Mouse (Mus musculus): ENCODE measurements around the gene Nup214. TPM values are rescaled to one million over a fixed set of nuclear protein-coding genes. Genes with fewer than 3 reads are reported as not detected.
A peak's percentile ranks its signal among the peaks of the same experiment; 100 is the strongest.

The Nup214 gene
- total RNA-seq, 2 experiments from 2014 or later: 71.1 to 86.6 TPM

DNA sequence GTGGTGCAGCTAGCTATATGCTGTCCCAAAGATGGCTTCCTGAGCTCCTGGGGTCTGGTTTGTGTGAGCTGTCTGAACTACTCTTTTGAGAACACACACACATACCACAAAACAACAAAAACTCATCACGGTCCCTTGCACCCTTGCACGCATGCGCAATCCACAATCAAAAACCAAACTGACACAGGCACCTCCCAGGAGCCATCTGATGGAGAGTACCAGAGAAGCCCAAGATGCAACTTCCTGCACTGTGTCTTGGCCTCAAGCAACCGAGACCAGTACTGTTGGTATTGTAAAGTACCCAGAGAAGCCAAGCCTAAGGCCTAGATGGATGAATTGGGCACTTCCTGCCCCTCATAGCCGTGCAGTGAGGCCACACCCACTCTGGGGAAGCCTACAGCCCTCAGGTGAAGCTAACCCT, 91.1 kb downstream of the Nup214 start:
- DNase-seq (ENCODE audit: low spot score in 2 of 2): no peak

GRCm38 (mm10) chr2:32066005-32066404, 91.8 kb downstream of the Nup214 start:
- no peak for DNase-seq (ENCODE audit: low spot score in 2 of 2)

DNA sequence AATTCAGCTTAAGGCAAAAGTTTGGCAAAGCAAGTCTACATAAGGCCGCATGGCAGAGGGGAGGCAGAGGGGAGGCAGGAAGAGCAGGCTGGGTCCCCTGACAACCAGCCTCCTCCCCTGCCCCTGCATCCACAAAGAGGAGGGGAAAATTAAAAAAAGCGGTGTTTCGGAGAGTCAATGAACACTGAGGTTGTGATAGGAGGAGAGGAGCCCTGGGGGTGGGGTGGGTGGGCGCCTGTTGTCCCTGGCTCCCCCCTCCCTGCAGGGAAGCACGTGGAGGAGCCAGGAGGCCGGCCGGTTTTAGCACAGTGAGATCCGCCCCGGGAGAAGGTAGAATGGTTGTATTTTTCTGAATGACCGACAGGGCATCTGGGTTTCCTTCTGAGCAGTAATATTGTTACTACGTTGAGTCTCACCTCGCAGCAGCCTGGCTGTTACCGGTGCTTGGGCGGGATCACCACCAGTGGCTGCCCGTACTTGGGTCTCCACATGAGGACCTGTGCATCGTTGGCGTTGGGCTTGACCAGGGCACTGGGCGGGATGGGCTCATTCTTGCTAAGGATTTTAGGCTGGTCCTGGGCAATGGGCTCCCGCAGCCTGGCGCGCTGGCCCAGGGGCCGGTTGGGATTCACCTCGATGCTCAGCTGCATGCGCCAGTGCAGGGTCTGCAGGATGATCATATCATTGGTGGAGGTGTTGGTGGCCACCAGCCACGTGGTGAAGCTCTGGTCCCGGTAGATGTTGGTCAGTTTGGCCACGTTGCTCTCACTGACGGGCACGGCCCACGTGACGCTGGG, 94.8 kb downstream of the Nup214 start:
- DNase-seq (ENCODE audit: low spot score in 2 of 2): no peak

DNA sequence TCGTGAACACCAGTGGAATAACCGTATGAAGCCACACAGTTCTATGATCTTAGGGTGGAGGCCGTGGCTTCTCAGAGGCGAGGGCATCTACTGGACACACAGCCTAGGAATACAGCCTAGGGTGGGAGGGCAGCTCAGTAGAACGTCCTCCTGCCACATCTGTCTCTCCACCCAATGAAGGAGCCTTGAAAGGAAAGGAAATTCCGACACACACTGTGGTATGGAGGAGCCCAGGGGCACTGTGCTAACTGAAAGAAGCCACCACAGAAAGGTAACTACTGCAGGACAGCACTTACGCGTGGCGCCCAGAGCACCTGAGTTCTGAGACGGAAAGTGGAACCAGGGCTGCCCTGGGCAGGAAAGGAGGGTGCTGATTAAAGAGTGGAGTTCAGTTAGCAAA, 96.5 kb downstream of the Nup214 start:
- no peak for DNase-seq (ENCODE audit: low spot score in 2 of 2)

DNA sequence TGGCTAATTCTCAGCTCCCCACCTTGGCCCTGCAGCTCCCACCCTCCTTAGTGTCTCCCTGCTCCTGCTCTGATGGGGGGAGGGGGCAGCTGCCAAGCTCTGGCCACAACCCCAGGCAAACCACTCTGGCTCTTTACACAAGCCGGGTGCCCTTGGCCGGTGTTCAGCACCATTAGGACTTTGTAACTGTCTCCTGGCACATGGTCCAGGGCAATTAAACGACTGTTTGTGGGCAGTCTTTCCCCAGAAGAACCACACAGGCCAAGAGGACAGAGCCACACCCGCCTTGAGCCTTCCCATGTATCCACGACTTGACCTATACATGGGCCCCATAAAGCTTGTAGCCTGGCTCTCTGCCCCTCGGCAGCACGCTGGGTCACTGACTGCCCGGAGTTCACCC, 100.2 kb downstream of the Nup214 start:
- DNase-seq (ENCODE audit: low spot score in 2 of 2): no peak

GRCm38 (mm10) chr2:32075368-32075767, 101.1 kb downstream of the Nup214 start:
- DNase-seq (ENCODE audit: low spot score in 2 of 2): no peak

DNA sequence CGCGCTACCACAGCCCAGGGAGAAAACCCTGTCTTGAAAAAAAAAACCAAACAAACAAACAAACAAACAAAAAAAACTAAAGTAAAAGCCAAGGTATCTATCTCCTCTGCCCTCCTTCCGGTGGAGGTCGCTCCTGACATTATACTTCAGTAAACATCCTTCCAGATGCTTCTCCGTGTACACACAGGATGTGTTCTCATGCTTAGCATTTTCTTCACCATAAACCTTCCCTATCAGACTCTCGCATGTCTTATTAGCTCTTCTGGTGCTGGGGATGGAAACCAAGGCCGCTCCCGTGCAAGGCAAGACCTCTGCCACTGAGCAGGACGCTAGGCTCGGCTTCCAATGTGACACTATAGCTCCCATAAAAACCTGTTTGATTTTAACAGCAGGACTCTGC, 103.5 kb downstream of the Nup214 start:
- DNase-seq (ENCODE audit: low spot score in 2 of 2): no peak

- DNase-seq (ENCODE audit: low spot score in 2 of 2): no peak
Observed at GRCm38 (mm10) chr2:32078522-32078921, 104.3 kb downstream of the Nup214 start.

DNA sequence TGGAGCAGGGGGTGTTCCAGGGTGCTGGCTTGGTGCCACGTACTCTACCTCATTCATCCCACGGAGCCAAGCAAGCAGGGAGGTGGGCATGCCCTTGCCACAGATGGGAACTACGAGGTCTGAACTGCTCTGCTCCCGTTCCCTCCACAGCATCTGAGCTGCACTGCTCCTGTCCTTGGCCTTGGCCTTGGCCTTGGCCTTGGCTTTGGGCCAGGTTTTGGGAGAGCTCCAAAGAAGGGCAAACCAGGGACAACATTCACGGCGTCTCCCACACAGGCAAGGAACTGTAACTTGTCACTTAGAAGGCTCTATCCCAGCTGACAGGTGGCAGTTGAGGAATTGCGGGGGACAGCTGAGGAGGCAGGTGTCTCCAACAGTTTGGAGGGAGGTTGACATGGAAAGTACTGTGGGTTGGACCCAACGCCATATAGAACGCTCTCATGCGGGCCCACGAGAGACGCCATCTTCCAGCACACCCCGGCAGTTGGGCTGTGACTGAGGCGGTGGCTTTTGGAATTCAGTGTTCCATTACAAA, 105.0 kb downstream of the Nup214 start:
- DNase-seq (ENCODE audit: low spot score in 2 of 2): peak in 1 of 2 experiments; percentile 18

DNA sequence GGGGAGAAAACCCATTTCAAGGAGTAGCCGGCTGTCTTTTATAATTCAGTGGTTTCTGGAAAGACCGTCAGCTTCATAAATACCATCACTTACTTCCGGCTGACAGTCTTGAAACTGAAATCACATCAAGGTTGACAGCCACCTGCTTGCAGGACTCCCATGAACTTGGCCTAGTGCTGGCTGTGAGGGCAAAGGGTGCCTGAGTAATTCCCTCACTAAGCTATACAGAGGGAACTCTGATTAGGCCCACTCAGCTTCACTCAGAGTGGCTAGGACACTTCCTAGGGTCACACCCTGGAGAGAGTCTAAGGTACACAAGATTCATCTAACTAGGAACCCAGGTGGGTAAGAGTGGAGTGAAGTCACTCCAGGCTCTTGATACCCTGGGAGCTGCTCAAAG, 106.4 kb downstream of the Nup214 start:
- DNase-seq (ENCODE audit: low spot score in 2 of 2): no peak

- no peak for DNase-seq (ENCODE audit: low spot score in 2 of 2)
Observed at GRCm38 (mm10) chr2:32081296-32081929, 107.2 kb downstream of the Nup214 start.

DNA sequence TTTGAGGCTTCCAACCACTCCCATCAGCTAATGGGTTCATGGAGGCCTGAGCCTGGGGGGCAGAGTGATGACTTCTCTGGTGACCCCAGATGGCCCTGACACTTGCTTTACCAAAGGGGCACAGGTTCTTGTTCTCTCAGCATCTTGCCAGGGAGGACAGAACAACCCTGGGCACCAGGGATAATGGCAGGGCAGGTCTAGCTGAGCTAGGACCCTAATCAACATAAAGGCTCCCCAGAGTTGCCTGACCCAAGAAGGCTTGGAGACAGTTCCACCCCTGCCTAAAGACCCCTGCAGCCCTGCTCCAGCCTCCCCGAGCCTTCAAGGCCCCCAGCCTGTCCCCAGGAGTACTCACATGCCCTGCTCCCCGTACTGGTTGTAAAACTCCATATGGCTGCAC, 108.0 kb downstream of the Nup214 start:
- no peak for DNase-seq (ENCODE audit: low spot score in 2 of 2)

- no peak for DNase-seq (ENCODE audit: low spot score in 2 of 2)
Observed at GRCm38 (mm10) chr2:32083159-32084011, 109.1 kb downstream of the Nup214 start.

GRCm38 (mm10) chr2:32084111-32084871, 110.1 kb downstream of the Nup214 start, which contains the start of gene Fam78a:
Gene Fam78a, minus strand, starts transcription at chr2:32084857.
- no peak for DNase-seq (ENCODE audit: low spot score in 2 of 2)

- DNase-seq (ENCODE audit: low spot score in 2 of 2): no peak
Observed at GRCm38 (mm10) chr2:32084872-32085199, 110.6 kb downstream of the Nup214 start.

- DNase-seq (ENCODE audit: low spot score in 2 of 2): no peak
Observed at GRCm38 (mm10) chr2:32085231-32085630, 111.0 kb downstream of the Nup214 start.

DNA sequence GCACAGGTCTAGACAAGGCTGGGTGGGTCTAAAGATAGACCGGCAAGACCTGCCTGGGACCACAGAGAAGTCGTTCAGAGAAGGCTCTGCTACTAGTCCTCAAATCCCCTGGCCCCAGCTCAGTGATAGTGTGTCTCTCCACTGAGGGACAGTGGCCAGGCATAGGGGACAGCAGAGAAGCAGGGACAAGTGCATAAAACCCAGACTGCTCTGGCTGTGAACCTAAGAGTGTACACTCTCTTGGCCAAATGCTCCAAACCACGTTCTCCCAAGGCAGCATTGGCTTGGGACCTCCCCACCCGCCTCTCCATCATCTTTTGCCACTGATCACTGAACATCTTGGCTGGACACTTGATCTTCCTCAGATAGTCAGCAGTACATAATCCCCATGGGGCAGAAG, 113.4 kb downstream of the Nup214 start:
- no peak for DNase-seq (ENCODE audit: low spot score in 2 of 2)

- DNase-seq (ENCODE audit: low spot score in 2 of 2): no peak
Observed at GRCm38 (mm10) chr2:32088372-32088981, 114.2 kb downstream of the Nup214 start.

DNA sequence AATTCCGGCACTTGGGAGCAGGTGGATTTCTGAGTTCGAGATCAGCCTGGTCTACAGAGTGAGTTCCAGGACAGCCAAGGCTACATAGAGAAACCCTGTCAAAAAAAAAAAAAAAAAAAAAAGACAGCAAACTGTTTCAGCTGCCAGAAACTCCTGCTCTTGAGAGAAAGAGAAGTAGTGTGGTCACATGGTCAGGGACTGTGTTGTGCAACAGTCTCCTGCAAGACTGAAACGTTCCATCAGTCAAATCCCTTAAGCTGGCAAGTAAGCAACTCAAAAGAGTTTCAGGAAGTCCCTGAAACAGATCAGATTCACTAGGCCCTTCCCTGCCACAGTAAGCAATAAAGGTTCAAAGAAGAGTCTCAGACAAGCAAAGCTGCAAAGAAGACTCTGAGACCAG, 115.4 kb downstream of the Nup214 start:
- DNase-seq (ENCODE audit: low spot score in 2 of 2): no peak

- no peak for DNase-seq (ENCODE audit: low spot score in 2 of 2)
Observed at GRCm38 (mm10) chr2:32090145-32090544, 115.9 kb downstream of the Nup214 start.
